Mouse (Mus musculus): ENCODE data around the gene Fbxl16.
"Not testable (repeated sequence)": the region's sequence is repeated elsewhere in the genome, so short reads cannot be mapped to it uniquely, and the experiment has no call there.

Gene Fbxl16

DNA sequence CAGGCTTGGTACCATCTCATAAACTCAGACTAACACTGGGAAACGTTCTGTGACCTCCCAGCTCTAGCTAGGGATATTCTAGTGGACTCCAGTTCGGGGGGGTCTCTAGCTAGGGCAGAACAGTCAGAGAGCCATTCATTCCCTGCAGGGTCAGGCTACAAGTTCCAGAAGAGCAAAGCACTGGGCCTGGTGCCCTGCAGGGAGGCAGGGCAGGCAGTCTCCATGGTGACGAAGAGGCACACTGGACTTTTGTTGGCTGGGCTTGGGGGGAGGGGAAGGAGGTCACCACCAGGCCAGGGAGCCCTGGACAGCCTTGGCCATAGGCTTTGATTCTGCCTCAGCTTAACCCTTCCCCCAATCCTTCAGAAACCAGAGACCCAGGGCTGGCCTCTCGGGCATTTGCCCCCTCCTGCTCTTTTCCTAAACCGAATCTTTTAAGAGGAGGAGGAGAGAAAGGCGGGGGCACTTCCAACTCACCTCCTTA, 13.2 kb upstream of the Fbxl16 start, which contains the start of gene AC134908.4:
TSS of gene AC134908.4 (minus strand) at position 51 of the 484 bp plus-strand sequence.
- DNase-seq (ENCODE audit: low read depth, low spot score), result no peak

- DNase-seq (ENCODE audit: low read depth, low spot score), result no peak
Observed at GRCm38 (mm10) chr17:25796211-25796771, 12.6 kb upstream of the Fbxl16 start.

- no peak for DNase-seq (ENCODE audit: low read depth, low spot score)
Observed at GRCm38 (mm10) chr17:25796951-25797369, 11.9 kb upstream of the Fbxl16 start, which contains the start of gene Metrn. TSS of gene Metrn (minus strand) at chr17:25797136.

DNA sequence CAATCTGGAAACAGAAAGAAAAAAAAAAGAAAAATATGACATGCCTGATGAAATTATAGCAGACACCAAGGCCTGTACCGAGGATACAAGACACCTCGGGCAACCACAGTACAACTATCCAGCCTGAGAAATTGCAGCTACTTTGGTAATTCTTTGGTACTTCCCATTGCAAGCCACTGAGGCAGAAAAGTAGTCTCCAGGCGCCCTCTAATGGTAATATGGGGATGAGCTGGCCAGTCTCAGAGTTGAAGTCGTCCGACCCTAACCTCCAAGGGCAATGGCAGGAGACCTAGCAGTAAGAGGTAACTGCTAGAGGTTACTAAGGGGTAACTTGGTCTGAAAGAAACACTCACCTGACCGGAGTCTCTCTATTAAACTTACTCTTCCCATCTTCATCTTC, 7.9 kb upstream of the Fbxl16 start:
- no peak for DNase-seq (ENCODE audit: low read depth, low spot score)

DNA sequence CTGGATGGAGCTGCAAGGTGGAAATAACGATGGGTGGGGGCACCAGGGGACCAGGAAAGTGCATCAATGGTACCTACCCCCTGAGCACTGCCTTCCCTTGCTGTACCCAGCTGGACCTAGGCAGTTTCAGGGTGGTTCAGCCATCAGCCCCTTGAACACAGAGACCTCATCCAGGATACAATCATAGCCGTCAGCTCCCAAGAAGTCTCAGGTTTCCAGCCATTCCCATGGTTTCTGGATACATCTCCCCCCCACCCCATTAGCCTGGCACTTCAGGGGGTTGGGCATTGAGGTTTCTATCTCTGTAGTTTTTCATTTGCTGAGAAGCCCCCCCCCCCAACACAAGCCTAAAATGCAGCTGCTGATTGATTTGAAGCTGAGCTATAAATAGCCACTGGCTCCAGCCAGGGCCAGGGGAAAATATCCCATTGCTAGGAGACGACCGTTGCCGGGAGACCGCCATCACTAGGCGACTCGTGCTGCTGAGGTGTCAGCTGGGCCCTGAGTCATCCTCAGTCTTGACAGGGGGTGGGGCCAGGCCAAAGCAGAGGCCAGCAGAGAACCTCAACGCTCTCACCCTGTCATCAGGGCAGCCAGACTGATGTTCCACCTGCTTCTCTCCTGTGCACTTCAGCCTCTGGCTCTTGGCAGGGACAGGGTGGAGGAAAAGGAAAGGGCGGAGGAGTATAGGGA, 5.9 kb upstream of the Fbxl16 start:
- no peak for DNase-seq (ENCODE audit: low read depth, low spot score)

DNA sequence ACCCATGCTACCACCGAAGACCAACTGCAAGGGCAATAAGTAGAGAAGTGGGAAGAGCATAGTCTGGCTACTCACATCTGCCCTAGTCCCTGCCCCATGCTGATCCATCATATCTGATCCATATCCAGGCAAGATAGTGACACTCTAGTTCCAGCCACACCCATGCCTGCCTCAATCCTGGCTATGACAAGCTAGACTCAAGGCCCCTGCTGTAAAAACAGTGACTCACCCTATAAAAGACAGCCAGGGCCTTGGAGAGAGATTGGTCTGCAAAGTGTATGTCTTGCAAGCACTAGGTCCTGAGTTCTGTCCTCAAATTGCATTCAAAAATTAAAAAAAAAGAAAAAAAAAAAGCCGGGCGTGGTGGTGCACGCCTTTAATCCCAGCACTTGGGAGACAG, 2.4 kb upstream of the Fbxl16 start:
- no peak for DNase-seq (ENCODE audit: low read depth, low spot score)

DNA sequence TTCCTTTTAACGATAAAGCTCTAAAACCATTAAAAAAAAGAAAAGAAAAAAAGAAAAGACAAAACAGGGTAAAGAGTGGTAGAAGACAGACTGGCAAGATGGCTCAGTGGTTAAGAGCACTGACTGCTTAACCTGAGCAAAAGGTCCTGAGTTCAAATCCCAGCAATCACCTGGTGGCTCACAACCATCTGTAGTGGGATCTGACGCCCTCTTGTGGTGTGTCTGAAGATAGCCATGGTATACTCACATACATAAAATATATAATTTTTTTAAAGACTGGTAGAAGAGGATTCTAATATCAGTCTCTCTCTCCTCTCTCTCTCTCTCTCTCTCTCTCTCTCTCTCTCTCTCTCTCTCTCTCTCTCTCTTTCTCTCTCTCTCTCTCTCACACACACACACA, 1.4 kb upstream of the Fbxl16 start:
- DNase-seq (ENCODE audit: low read depth, low spot score), result not testable (repeated sequence)

- no peak for DNase-seq (ENCODE audit: low read depth, low spot score)
Observed at GRCm38 (mm10) chr17:25808028-25808427, 857 bp upstream of the Fbxl16 start.

DNA sequence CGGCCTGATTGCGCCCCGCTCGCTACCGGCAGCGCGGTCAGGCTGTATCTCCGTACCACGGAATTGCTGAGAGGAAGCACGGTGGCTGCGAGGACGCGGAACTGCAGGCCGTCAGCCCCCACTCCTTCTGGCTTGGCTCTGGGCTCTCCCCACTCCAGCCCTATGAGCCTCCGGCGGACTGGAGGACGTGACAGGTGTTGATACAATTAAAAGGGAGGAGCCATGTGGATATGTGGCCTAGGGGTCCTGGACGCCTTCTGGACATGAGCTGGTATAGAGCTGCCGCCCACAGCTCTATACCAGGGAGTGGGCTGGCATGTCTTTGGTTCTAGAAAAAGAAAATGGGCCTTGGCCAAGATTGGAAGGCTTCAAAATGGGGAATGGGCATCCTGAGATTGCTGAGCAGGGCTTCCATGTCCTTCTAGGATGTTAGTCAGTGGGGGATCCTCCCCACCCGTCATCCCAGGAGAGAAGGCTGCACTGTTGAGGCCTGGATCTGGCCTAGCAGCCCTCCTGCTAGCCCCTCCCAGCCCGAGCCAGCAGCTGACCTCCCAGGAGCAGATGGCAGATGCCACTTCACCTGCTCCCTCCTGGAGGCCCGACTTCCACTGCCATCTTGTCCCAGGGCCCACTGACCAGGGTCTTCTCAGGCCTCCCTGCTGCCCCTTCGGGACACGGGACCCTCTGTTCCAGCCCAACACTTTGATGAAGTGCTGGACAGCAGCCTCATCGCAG, 888 bp downstream of the Fbxl16 start:
- DNase-seq (ENCODE audit: low read depth, low spot score), result no peak

GRCm38 (mm10) chr17:25810890-25811289, 2.0 kb downstream of the Fbxl16 start:
- DNase-seq (ENCODE audit: low read depth, low spot score), result no peak

DNA sequence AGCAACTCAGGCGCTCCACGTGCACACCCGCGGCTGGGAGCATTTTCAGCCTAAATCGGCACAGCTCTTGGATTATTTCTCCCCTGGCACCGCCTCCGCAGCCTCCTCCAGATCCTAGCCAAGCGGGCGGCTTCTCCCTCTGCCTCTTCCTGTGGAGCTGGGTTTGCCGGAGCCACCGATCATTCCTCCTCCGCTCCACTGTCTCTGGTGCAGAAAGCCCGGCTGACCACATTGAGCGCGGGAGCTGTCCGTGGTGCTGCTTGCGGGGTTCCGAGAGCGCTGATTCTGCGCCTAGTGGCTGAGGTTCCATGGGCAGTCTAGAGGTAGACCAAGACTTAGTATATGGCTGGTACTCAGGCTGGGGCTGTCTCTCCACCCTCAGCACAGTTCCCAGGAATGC, 4.6 kb downstream of the Fbxl16 start:
- DNase-seq (ENCODE audit: low read depth, low spot score), result no peak

- no peak for DNase-seq (ENCODE audit: low read depth, low spot score)
Observed at GRCm38 (mm10) chr17:25817662-25818061, 8.8 kb downstream of the Fbxl16 start.

DNA sequence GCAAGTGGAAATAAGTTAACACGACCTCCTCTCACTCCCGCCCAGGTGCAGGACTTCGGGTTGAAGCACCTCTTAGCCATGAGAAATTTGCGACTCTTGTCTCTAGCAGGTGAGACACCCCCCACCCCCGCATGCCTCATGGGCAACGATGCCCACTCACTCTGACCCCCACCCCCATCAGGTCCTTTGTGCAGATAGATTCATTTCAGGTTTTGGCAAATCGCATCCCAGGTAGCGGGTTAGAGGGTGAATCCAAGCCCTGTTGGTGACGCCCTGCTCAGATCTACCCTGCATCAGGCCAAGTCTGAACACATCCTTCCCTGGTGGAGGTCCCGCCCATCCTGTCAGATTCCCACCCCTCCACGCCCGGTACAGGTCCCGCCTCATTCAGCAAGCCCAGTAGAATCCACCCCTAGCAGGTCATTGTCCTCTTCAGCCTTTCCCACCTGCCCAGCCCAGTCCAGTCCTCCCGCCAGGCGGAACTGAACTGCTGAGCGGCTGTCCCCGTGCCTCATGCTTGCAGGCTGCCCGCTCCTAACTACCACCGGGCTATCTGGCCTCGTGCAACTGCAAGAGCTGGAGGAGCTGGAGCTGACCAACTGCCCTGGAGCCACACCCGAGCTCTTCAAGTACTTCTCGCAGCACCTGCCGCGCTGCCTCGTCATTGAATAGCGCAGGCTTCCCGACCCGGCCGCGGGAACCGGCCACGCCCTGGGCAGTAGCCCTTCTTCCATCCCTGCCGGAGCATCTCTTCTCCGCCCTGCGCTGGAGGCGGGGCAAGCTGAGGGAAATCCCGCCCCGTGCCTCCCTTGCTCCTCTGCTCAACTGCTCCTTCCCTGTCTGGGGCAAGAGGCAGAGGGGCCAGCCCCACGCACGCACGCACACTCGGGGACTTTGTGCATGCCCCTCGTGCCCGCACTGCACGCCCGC, 10.2 kb downstream of the Fbxl16 start:
- no peak for DNase-seq (ENCODE audit: low read depth, low spot score)

DNA sequence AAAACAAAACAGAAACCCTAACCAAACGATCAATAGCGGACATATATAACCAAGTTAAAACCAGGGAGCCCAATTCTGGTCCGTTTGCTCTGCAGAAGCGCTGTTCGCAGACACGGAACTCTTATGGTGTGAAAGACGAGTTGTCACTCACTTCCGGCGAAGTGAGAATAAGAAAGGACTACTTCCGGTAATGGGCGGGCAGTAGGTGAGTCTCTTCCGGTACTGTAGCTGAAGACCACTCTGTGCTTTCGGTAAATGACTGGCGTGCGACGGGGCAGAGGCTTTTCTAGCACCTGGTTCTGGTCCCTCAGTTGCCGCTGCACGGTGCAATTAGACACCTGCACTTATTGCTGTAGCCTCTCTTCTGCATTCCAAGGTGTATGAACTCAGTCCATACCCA, 14.6 kb downstream of the Fbxl16 start, which contains the start of gene Wdr24:
TSS of gene Wdr24 (plus strand) at position 176 of the 400 bp plus-strand sequence.
- no peak for DNase-seq (ENCODE audit: low read depth, low spot score)

GRCm38 (mm10) chr17:25824362-25825142, 15.7 kb downstream of the Fbxl16 start:
- DNase-seq (ENCODE audit: low read depth, low spot score), result no peak

DNA sequence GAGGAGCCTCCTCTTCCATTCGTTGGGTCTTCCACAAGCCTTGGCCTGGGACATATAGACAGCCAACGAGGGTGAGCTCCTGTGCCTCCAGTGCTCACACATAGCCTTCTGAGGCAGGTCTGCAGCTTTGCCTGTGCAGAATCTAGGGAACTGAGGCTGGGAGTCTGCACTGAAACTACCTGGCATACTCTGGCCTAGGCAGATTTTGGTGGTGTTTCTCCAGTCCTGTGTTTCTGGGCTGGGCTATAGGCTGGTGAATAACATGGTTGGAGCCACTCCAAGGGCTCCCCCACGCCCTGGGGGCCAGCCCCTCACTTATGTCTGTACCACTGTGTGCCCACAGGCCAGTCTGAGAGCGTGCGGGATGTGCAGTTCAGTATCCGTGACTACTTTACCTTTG, 16.4 kb downstream of the Fbxl16 start:
- no peak for DNase-seq (ENCODE audit: low read depth, low spot score)

GRCm38 (mm10) chr17:25825984-25826570, 17.2 kb downstream of the Fbxl16 start:
- DNase-seq (ENCODE audit: low read depth, low spot score), result no peak

GRCm38 (mm10) chr17:25827011-25827410, 18.1 kb downstream of the Fbxl16 start:
- no peak for DNase-seq (ENCODE audit: low read depth, low spot score)

DNA sequence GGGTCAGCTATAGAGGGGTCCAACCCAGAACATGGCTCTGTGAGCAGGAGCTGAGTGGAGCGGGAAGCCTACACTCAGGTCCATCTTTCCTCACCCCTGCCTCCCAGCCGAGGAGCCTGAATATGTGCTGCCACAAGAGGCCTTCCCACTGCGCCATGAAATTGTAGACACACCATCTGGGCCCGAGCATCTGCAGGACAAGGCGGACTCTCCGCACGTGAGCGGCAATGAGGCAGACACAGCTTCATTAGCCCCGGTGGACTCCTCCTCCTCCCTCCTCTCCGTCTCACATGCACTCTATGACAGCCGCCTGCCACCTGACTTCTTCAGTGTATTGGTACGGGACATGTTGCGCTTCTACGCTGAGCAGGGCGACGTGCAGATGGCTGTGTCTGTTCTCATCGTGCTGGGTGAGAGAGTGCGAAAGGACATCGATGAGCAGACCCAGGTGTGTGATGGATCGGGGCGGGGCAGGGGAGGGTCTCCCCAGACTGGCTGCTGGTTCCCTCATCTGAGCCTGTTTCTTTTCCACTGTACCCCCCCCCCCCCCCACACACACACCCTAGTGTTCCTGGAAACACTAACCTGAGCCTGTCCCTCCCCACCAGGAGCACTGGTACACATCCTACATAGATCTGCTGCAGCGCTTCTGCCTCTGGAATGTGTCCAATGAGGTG, 18.8 kb downstream of the Fbxl16 start:
- DNase-seq (ENCODE audit: low read depth, low spot score), result no peak

- DNase-seq (ENCODE audit: low read depth, low spot score), result no peak
Observed at GRCm38 (mm10) chr17:25828223-25828594, 19.3 kb downstream of the Fbxl16 start.

Measured in WW6 (cell line).